Mouse (Mus musculus) midbrain, embryonic 13.5 days (tissue): ENCODE data around the gene Slc38a2. TPM values are rescaled to one million over a fixed set of nuclear protein-coding genes. Genes with fewer than 3 reads are reported as not detected.

Experiments
- ATAC-seq: fragments of 200-750 bp; cut with Nextera tagmentation; 2 replicates; pipeline ENCODE4 v1.8.0; 2017; ENCODE audit warnings: mild to moderate bottlenecking, moderate TSS enrichment, moderate library complexity
- H3K27ac ChIP-seq: fragments of 300-500 bp; sonication (generic); 2 replicates; pipeline ENCODE4 v1.5.1; 2015; ENCODE audit warnings: inconsistent platforms, mild to moderate bottlenecking, moderate library complexity
- H3K27me3 ChIP-seq: fragments of 300-500 bp; sonication (generic); 2 replicates; pipeline ENCODE4 v1.6.1; 2015; ENCODE audit warnings: mild to moderate bottlenecking, inconsistent platforms
- H3K36me3 ChIP-seq: fragments of 300-500 bp; sonication (generic); 2 replicates; pipeline ENCODE4 v1.6.1; 2015; ENCODE audit warnings: mild to moderate bottlenecking, inconsistent platforms
- H3K4me1 ChIP-seq: fragments of 300-500 bp; sonication (generic); replicated peaks from 2 replicates; pipeline ENCODE4 v1.6.1; 2015; ENCODE audit warnings: inconsistent platforms
- H3K4me2 ChIP-seq: fragments of 300-500 bp; sonication (generic); replicated peaks from 2 replicates; pipeline ENCODE4 v1.6.1; 2015; ENCODE audit warnings: moderate library complexity, mild to moderate bottlenecking, inconsistent platforms
- H3K4me3 ChIP-seq: fragments of 300-500 bp; sonication (generic); replicated peaks from 2 replicates; pipeline ENCODE4 v1.5.1; 2015; ENCODE audit warnings: mild to moderate bottlenecking, inconsistent platforms
- H3K9ac ChIP-seq: fragments of 300-500 bp; sonication (generic); replicated peaks from 2 replicates; pipeline ENCODE4 v1.6.1; 2015; ENCODE audit warnings: mild to moderate bottlenecking, inconsistent platforms
- H3K9me3 ChIP-seq: fragments of 300-500 bp; sonication (generic); 2 replicates; pipeline ENCODE4 v1.6.1; 2016; ENCODE audit warnings: mild to moderate bottlenecking, inconsistent platforms
- WGBS: fragments of 180-500 bp; shearing (Covaris S2); methylation state at CpG from one replicate; pipeline ENCODE4 v1.1.7; 2015; 5-methylcytosine and 5-hydroxymethylcytosine counted together
- polyA plus RNA-seq: library from polyadenylated mRNA; unstranded; fragments of >200 nt; fragmentation: Nextera tagmentation; extraction: Ambion mirVana; gene quantifications from 2 replicates; pipeline ENCODE4 v1.2.1, GENCODE M21; 2015

The Slc38a2 gene
- polyA plus RNA-seq, 1 experiment from 2014 or later, result 149 TPM

- no peak overlapping the region for H3K27ac ChIP-seq
- no peak overlapping the region for H3K9ac ChIP-seq
- no peak overlapping the region for H3K4me3 ChIP-seq
- no peaks in the 10 kb centered on the region for H3K27me3 ChIP-seq
- no peak overlapping the region for H3K4me2 ChIP-seq
- H3K9me3 ChIP-seq, result no peaks in the 10 kb centered on the region
- 93% methylated on average over 7 of the region's 7 CpGs for WGBS
- no peak for ATAC-seq
- no peaks in the 10 kb centered on the region for H3K36me3 ChIP-seq
- peaks cover 4% of the 10 kb centered on the region; the same call in 1 of the 2 replicates for H3K4me1 ChIP-seq
Observed at GRCm38 (mm10) chr15:96715692-96716080, 16.2 kb upstream of the Slc38a2 start.

- no peak overlapping the region for H3K4me3 ChIP-seq
- H3K27ac ChIP-seq, result no peak overlapping the region
- H3K36me3 ChIP-seq, result no peaks in the 10 kb centered on the region
- peaks cover 9% of the 10 kb centered on the region; the same call in 1 of the 2 replicates for H3K4me1 ChIP-seq
- H3K27me3 ChIP-seq, result no peaks in the 10 kb centered on the region
- no peaks in the 10 kb centered on the region for H3K9me3 ChIP-seq
- no peak for ATAC-seq
- WGBS, result 96% methylated on average over 9 of the region's 9 CpGs
- no peak overlapping the region for H3K9ac ChIP-seq
- no peak overlapping the region for H3K4me2 ChIP-seq
Observed at GRCm38 (mm10) chr15:96715079-96715691, 15.7 kb upstream of the Slc38a2 start.

GRCm38 (mm10) chr15:96714676-96715016 lies 15.1 kb upstream of the Slc38a2 start:
- ATAC-seq, result no peak
- Histone ChIP-seq H3K4me3 (no peak overlapping the region), H3K36me3 (no peaks in the 10 kb centered on the region), H3K27ac (no peak overlapping the region), H3K4me1 (peaks cover 9% of the 10 kb centered on the region; the same call in 1 of the 2 replicates), H3K9me3 (no peaks in the 10 kb centered on the region), H3K9ac (no peak overlapping the region), H3K27me3 (no peaks in the 10 kb centered on the region), H3K4me2 (no peak overlapping the region)
- WGBS, result 87% methylated on average over 3 of the region's 3 CpGs

- ATAC-seq, result no peak
- Histone ChIP-seq H3K9ac (no peak overlapping the region), H3K9me3 (no peaks in the 10 kb centered on the region), H3K27ac (no peak overlapping the region), H3K36me3 (no peaks in the 10 kb centered on the region), H3K27me3 (no peaks in the 10 kb centered on the region), H3K4me1 (peaks cover 10% of the 10 kb centered on the region), H3K4me2 (no peak overlapping the region), H3K4me3 (no peak overlapping the region)
- 96% methylated on average over 7 of the region's 7 CpGs for WGBS
Observed at GRCm38 (mm10) chr15:96713758-96714675, 14.5 kb upstream of the Slc38a2 start.

- Histone ChIP-seq H3K27ac (no peak overlapping the region), H3K9me3 (no peaks in the 10 kb centered on the region), H3K9ac (no peak overlapping the region), H3K36me3 (no peaks in the 10 kb centered on the region), H3K4me2 (no peak overlapping the region), H3K27me3 (no peaks in the 10 kb centered on the region), H3K4me3 (no peak overlapping the region), H3K4me1 (peaks cover 22% of the 10 kb centered on the region)
- 98% methylated on average over 5 of the region's 5 CpGs for WGBS
- ATAC-seq, result no peak
Observed at GRCm38 (mm10) chr15:96712338-96712737, 12.8 kb upstream of the Slc38a2 start.

GRCm38 (mm10) chr15:96711664-96712063 lies 12.1 kb upstream of the Slc38a2 start:
- Histone ChIP-seq H3K27me3 (no peaks in the 10 kb centered on the region), H3K9me3 (no peaks in the 10 kb centered on the region), H3K9ac (no peak overlapping the region), H3K4me1 (peaks cover 22% of the 10 kb centered on the region), H3K27ac (no peak overlapping the region), H3K4me2 (no peak overlapping the region), H3K4me3 (no peak overlapping the region), H3K36me3 (no peaks in the 10 kb centered on the region)
- WGBS, result 91% methylated on average over 11 of the region's 11 CpGs
- no peak for ATAC-seq

- ATAC-seq, result no peak
- Histone ChIP-seq H3K36me3 (no peaks in the 10 kb centered on the region), H3K27ac (peak overlapping the region; percentile 95), H3K4me2 (peak overlapping the region; percentile 77), H3K9ac (peak overlapping the region; percentile 86), H3K9me3 (no peaks in the 10 kb centered on the region), H3K4me1 (peaks cover 22% of the 10 kb centered on the region), H3K4me3 (peak overlapping the region; percentile 56), H3K27me3 (no peaks in the 10 kb centered on the region)
- WGBS, result 47% methylated on average over 15 of the region's 15 CpGs
Observed at GRCm38 (mm10) chr15:96710352-96711114, 11.0 kb upstream of the Slc38a2 start.

- H3K27me3 ChIP-seq, result no peaks in the 10 kb centered on the region
- H3K9me3 ChIP-seq, result no peaks in the 10 kb centered on the region
- under 1% methylated on average over 79 of the region's 80 CpGs for WGBS
- peak overlapping the region; percentile 95 for H3K27ac ChIP-seq
- peaks cover 22% of the 10 kb centered on the region for H3K4me1 ChIP-seq
- no peaks in the 10 kb centered on the region for H3K36me3 ChIP-seq
- ATAC-seq, result peak; percentile 92
- H3K9ac ChIP-seq, result peak overlapping the region; percentile 86
- peak overlapping the region; percentile 77 for H3K4me2 ChIP-seq
- peak overlapping the region; percentile 56 for H3K4me3 ChIP-seq
Observed at GRCm38 (mm10) chr15:96709491-96710351, 10.2 kb upstream of the Slc38a2 start.

GRCm38 (mm10) chr15:96708976-96709490 lies 9.5 kb upstream of the Slc38a2 start:
- peak; percentile 55 for ATAC-seq
- peak overlapping the region; percentile 95 for H3K27ac ChIP-seq
- no peaks in the 10 kb centered on the region for H3K27me3 ChIP-seq
- H3K4me3 ChIP-seq, result peak overlapping the region; percentile 56
- peaks cover 22% of the 10 kb centered on the region for H3K4me1 ChIP-seq
- H3K9ac ChIP-seq, result peak overlapping the region; percentile 76
- no peaks in the 10 kb centered on the region for H3K36me3 ChIP-seq
- H3K4me2 ChIP-seq, result peak overlapping the region; percentile 77
- WGBS, result 37% methylated on average over 14 of the region's 14 CpGs
- no peaks in the 10 kb centered on the region for H3K9me3 ChIP-seq

GRCm38 (mm10) chr15:96708428-96708827 lies 8.9 kb upstream of the Slc38a2 start:
- ATAC-seq, result no peak
- Histone ChIP-seq H3K36me3 (no peaks in the 10 kb centered on the region), H3K9ac (peak overlapping the region; percentile 76; the same call in 1 of the 2 replicates), H3K4me3 (no peak overlapping the region), H3K27me3 (no peaks in the 10 kb centered on the region), H3K4me2 (no peak overlapping the region), H3K27ac (0 out of 2 replicates have a peak overlapping the region, but pooled peaks have one; percentile 95), H3K9me3 (no peaks in the 10 kb centered on the region), H3K4me1 (peaks cover 22% of the 10 kb centered on the region)
- 89% methylated on average over 8 of the region's 8 CpGs for WGBS

GRCm38 (mm10) chr15:96707936-96708335 lies 8.4 kb upstream of the Slc38a2 start:
- H3K36me3 ChIP-seq, result no peaks in the 10 kb centered on the region
- H3K27ac ChIP-seq, result no peak overlapping the region
- H3K4me3 ChIP-seq, result no peak overlapping the region
- peaks cover 22% of the 10 kb centered on the region for H3K4me1 ChIP-seq
- H3K9me3 ChIP-seq, result no peaks in the 10 kb centered on the region
- H3K27me3 ChIP-seq, result no peaks in the 10 kb centered on the region
- ATAC-seq, result no peak
- H3K4me2 ChIP-seq, result no peak overlapping the region
- no peak overlapping the region for H3K9ac ChIP-seq
- 81% methylated on average over 2 of the region's 2 CpGs for WGBS
